Mouse (Mus musculus) kidney, adult 2 months (tissue): ENCODE data around the gene Eya2.

Source experiments
- CTCF ChIP-seq: fragments of 200-500 bp; conservative IDR thresholded peaks from 2 replicates; pipeline ENCODE4 v1.5.1; 2011; ENCODE audit warnings: low read depth, mild to moderate bottlenecking, control low read depth, low read length, moderate library complexity, mixed read lengths; ENCODE audit not compliant: insufficient read depth, insufficient read length
- POLR2A ChIP-seq: fragments of 200-500 bp; IDR thresholded peaks from one replicate; pipeline ENCODE4 v1.6.1; 2011; ENCODE audit warnings: low read depth, low read length, control low read depth

GRCm38 (mm10) chr2:165789667-165790066 is 194.8 kb downstream of the Eya2 start:
- TF ChIP-seq CTCF (no peak), POLR2A (no peak)
